26 mouse cellular contexts compared by ENCODE assay signal in the genomic region with DNA sequence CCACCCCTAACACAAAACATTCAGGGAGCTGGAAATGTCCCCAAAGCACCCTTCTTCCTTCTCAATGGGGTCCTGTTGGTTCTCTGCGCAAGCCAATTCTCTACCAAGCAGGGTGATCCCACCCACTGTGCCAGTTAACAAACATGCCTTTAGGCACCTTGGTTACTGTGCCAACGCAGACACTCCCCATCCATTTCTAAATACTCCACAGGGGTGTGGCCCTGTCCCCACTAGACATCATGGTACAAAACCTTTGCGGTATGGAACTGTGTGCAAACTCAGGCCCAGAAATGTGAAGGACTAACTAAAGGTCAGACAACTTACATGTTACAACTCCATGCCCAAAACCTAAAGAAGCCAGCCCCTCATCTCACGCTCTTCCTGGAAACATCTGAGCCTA. TPM values are rescaled to one million over a fixed set of nuclear protein-coding genes. Genes with fewer than 3 reads are reported as not detected.
A peak's percentile ranks its signal among the peaks of the same experiment; 100 is the strongest.
DNase-seq lines count a peak whose midpoint lies in the region; ATAC-seq and TF ChIP-seq lines count a peak whose summit lies in the region.
"Had no signal": no experiment of that assay in that cellular context is flagged by ENCODE, and none has a peak within 500 bp of the region (broad histone marks: within the 10 kb centered on the region; RNA-seq: fewer than 3 reads in every experiment).

No protein-coding gene starts in this region.

- ATAC-seq in stomach, embryonic 15.5 days (ENCODE audit: insufficient read depth, low FRiP score, low read depth): no peak
- ATAC-seq in megakaryocyte-erythroid progenitor cell, adult 5-6 weeks (replicated peaks; ENCODE audit: low FRiP score, low TSS enrichment, poor library complexity, severe bottlenecking): no peak
- no peak for ATAC-seq in forebrain, postnatal 0 days
- ATAC-seq: forebrain, embryonic 14.5 days; Patski had no signal

- H3K4me2 ChIP-seq in stomach, embryonic 15.5 days: no peak overlapping the region
- no peak overlapping the region for H3K4me2 ChIP-seq in forebrain, postnatal 0 days (ENCODE audit: low read depth)
- H3K4me2 ChIP-seq: heart, embryonic 12.5 days; kidney, embryonic 15.5 days; neural tube, embryonic 12.5 days had no signal

- WGBS in stomach, embryonic 15.5 days: 87% methylated on average over 4 of the region's 4 CpGs
- WGBS in forebrain, postnatal 0 days: 86% methylated on average over 4 of the region's 4 CpGs

- no peak overlapping the region for H3K4me3 ChIP-seq in layer of hippocampus, adult 2 months
- no peak overlapping the region for H3K4me3 ChIP-seq in embryonic fibroblast, embryonic 13.5 days (ENCODE audit: insufficient read depth, low read length)
- no peak overlapping the region for H3K4me3 ChIP-seq in stomach, embryonic 15.5 days (replicated peaks)
- H3K4me3 ChIP-seq in forebrain, postnatal 0 days (ENCODE audit: low read depth, low read length): no peak overlapping the region
- H3K4me3 ChIP-seq: heart, embryonic 12.5 days; kidney, embryonic 15.5 days; megakaryocyte, embryonic 14.5 days; neural tube, embryonic 12.5 days had no signal

- no peak for DNase-seq in layer of hippocampus, adult 2 months (ENCODE audit: low spot score in 2 of 2)
- DNase-seq in layer of hippocampus, adult 8-10 months (ENCODE audit: low spot score in 2 of 2): no peak
- peak; percentile 20 for DNase-seq in 3T3-L1 (ENCODE audit: low read depth, low spot score)
- no peak for DNase-seq in forebrain, postnatal 0 days
- DNase-seq: B cell, adult 2 months; cerebellum, adult 11 months; cerebellum, adult 9-11 months; gastrocnemius, postnatal 10 days; heart, postnatal 10 days; kidney, adult 11 months; kidney, postnatal 36 days; layer of hippocampus, adult 9-11 months; midbrain, embryonic 14.5 days; thymus, adult 18-20 months; thymus, postnatal 36 days had no signal

- no peak for TF ChIP-seq POLR2A in embryonic fibroblast, embryonic 13.5 days (IDR thresholded peaks at IDR 0.05; ENCODE audit: low read depth, low read length)

- H3K36me3 ChIP-seq in stomach, embryonic 15.5 days: peaks cover 21% of the 10 kb centered on the region
- H3K36me3 ChIP-seq in forebrain, postnatal 0 days (ENCODE audit: insufficient read depth): peaks cover 19% of the 10 kb centered on the region; the same call in 1 of the 2 replicates
- H3K36me3 ChIP-seq: G1E had no signal

- TF ChIP-seq CTCF in layer of hippocampus, adult 2 months (conservative IDR thresholded peaks at IDR 0.05): no peak
- TF ChIP-seq CTCF in embryonic fibroblast, embryonic 13.5 days (IDR thresholded peaks at IDR 0.05; ENCODE audit: borderline replicate concordance, insufficient read depth, low read length): no peak
- TF ChIP-seq CTCF in forebrain, postnatal 0 days (IDR thresholded peaks at IDR 0.05; ENCODE audit: low read depth): no peak

- no peaks in the 10 kb centered on the region for H3K9me3 ChIP-seq in stomach, embryonic 15.5 days
- H3K9me3 ChIP-seq in forebrain, postnatal 0 days (ENCODE audit: low read length): no peaks in the 10 kb centered on the region
- H3K9me3 ChIP-seq: G1E; heart, embryonic 12.5 days; kidney, embryonic 15.5 days; megakaryocyte, embryonic 14.5 days; neural tube, embryonic 12.5 days had no signal

- H3K9ac ChIP-seq in stomach, embryonic 15.5 days: no peak overlapping the region
- no peak overlapping the region for H3K9ac ChIP-seq in forebrain, postnatal 0 days
- H3K9ac ChIP-seq: heart, embryonic 12.5 days; kidney, embryonic 15.5 days; neural tube, embryonic 12.5 days had no signal

- no peaks in the 10 kb centered on the region for H3K27me3 ChIP-seq in stomach, embryonic 15.5 days (replicated peaks)
- H3K27me3 ChIP-seq in forebrain, postnatal 0 days (ENCODE audit: insufficient read depth, low read length): no peaks in the 10 kb centered on the region
- H3K27me3 ChIP-seq: CH12.LX; heart, embryonic 12.5 days; kidney, embryonic 15.5 days; neural tube, embryonic 12.5 days; Patski had no signal

- peak overlapping the region; percentile 21; the same call in 1 of the 2 replicates for H3K27ac ChIP-seq in layer of hippocampus, adult 2 months
- peak overlapping the region; percentile 94; the same call in 1 of the 2 replicates for H3K27ac ChIP-seq in embryonic fibroblast, embryonic 13.5 days (ENCODE audit: insufficient read depth, low read length)
- H3K27ac ChIP-seq in stomach, embryonic 15.5 days: peak overlapping the region; percentile 21; the same call in 1 of the 2 replicates
- H3K27ac ChIP-seq in forebrain, postnatal 0 days (ENCODE audit: low read depth, low read length): no peak overlapping the region
- H3K27ac ChIP-seq: neural tube, embryonic 12.5 days had no signal

- H3K4me1 ChIP-seq in embryonic fibroblast, embryonic 13.5 days (ENCODE audit: control insufficient read depth, insufficient read depth, low read length): peaks cover 11% of the 10 kb centered on the region
- peaks cover 28% of the 10 kb centered on the region for H3K4me1 ChIP-seq in stomach, embryonic 15.5 days
- no peaks in the 10 kb centered on the region for H3K4me1 ChIP-seq in forebrain, postnatal 0 days (ENCODE audit: insufficient read depth)

RNA-seq across cellular contexts. Expression of gene Ptk7, which starts 36.2 kb away (rescaled TPM):
- total RNA-seq in layer of hippocampus, adult 2 months (2021): 1 to 10 TPM; 8.5 to 8.8 TPM
- 1 to 10 TPM; 8.2 to 9.2 (median 8.9) TPM for total RNA-seq in layer of hippocampus, adult 8-10 months (2022)
- polyA plus RNA-seq in embryonic fibroblast, embryonic 13.5 days (2011; ENCODE audit: insufficient read length, low read depth, missing spikeins): 145 and 172 TPM in 2 replicates
- 87.6 and 89.8 TPM in 2 replicates for polyA plus RNA-seq in stomach, embryonic 15.5 days (2015; fragmentation: Nextera tagmentation; extraction: Ambion mirVana)
- 0.12 and 0.20 TPM in 2 replicates for total RNA-seq in megakaryocyte-erythroid progenitor cell, adult 5-6 weeks (2014; fragmentation: Nextera tagmentation)
- total RNA-seq in megakaryocyte-erythroid progenitor cell, adult 5-6 weeks (2017): 0.14 and 0.53 TPM in 2 replicates
- 42.4 and 56.6 TPM in 2 replicates for total RNA-seq in forebrain, postnatal 0 days (2014; rRNA removed)
- 18.9 and 19.7 TPM in 2 replicates for polyA plus RNA-seq in forebrain, postnatal 0 days (2015; fragmentation: Nextera tagmentation; extraction: Ambion mirVana)

RNA-seq across cellular contexts. Expression of gene Srf, which starts 37.1 kb away (rescaled TPM):
- total RNA-seq in layer of hippocampus, adult 2 months (2021): 10 to 100 TPM; 75.7 to 90.9 TPM
- total RNA-seq in layer of hippocampus, adult 8-10 months (2022): 10 to 100 TPM; 66.2 to 84.0 (median 73.5) TPM
- 50.9 and 61.2 TPM in 2 replicates for polyA plus RNA-seq in embryonic fibroblast, embryonic 13.5 days (2011; ENCODE audit: insufficient read length, low read depth, missing spikeins)
- 8.7 and 9.4 TPM in 2 replicates for polyA plus RNA-seq in stomach, embryonic 15.5 days (2015; fragmentation: Nextera tagmentation; extraction: Ambion mirVana)
- total RNA-seq in megakaryocyte-erythroid progenitor cell, adult 5-6 weeks (2014; fragmentation: Nextera tagmentation): 26.2 and 44.3 TPM in 2 replicates
- total RNA-seq in megakaryocyte-erythroid progenitor cell, adult 5-6 weeks (2017): 19.3 and 20.5 TPM in 2 replicates
- 47.2 and 57.0 TPM in 2 replicates for total RNA-seq in forebrain, postnatal 0 days (2014; rRNA removed)
- polyA plus RNA-seq in forebrain, postnatal 0 days (2015; fragmentation: Nextera tagmentation; extraction: Ambion mirVana): 2.3 and 2.4 TPM in 2 replicates

RNA-seq across cellular contexts. Expression of gene Cul9, which starts 46.9 kb away (rescaled TPM):
- total RNA-seq in layer of hippocampus, adult 2 months (2021): 10 to 100 TPM; 66.1 to 68.4 TPM
- total RNA-seq in layer of hippocampus, adult 8-10 months (2022): 10 to 100 TPM; 57.2 to 81.6 (median 63.8) TPM
- polyA plus RNA-seq in embryonic fibroblast, embryonic 13.5 days (2011; ENCODE audit: insufficient read length, low read depth, missing spikeins): 5.7 and 8.6 TPM in 2 replicates
- 3.2 and 4.6 TPM in 2 replicates for polyA plus RNA-seq in stomach, embryonic 15.5 days (2015; fragmentation: Nextera tagmentation; extraction: Ambion mirVana)
- 14.1 and 19.6 TPM in 2 replicates for total RNA-seq in megakaryocyte-erythroid progenitor cell, adult 5-6 weeks (2014; fragmentation: Nextera tagmentation)
- 2.5 and 4.8 TPM in 2 replicates for total RNA-seq in megakaryocyte-erythroid progenitor cell, adult 5-6 weeks (2017)
- 31.9 and 44.4 TPM in 2 replicates for total RNA-seq in forebrain, postnatal 0 days (2014; rRNA removed)
- 9.7 and 13.7 TPM in 2 replicates for polyA plus RNA-seq in forebrain, postnatal 0 days (2015; fragmentation: Nextera tagmentation; extraction: Ambion mirVana)

RNA-seq across cellular contexts. Expression of gene Klc4, which starts 52.7 kb away (rescaled TPM):
- 10 to 100 TPM; 19.0 to 20.1 TPM for total RNA-seq in layer of hippocampus, adult 2 months (2021)
- total RNA-seq in layer of hippocampus, adult 8-10 months (2022): 10 to 100 TPM; 18.9 to 21.8 (median 21.1) TPM
- polyA plus RNA-seq in embryonic fibroblast, embryonic 13.5 days (2011; ENCODE audit: insufficient read length, low read depth, missing spikeins): 6.5 and 7.2 TPM in 2 replicates
- polyA plus RNA-seq in stomach, embryonic 15.5 days (2015; fragmentation: Nextera tagmentation; extraction: Ambion mirVana): 38.4 and 41.4 TPM in 2 replicates
- total RNA-seq in megakaryocyte-erythroid progenitor cell, adult 5-6 weeks (2014; fragmentation: Nextera tagmentation): 5.8 and 6.9 TPM in 2 replicates
- total RNA-seq in megakaryocyte-erythroid progenitor cell, adult 5-6 weeks (2017): 5.6 and 5.9 TPM in 2 replicates
- 31.2 and 32.7 TPM in 2 replicates for total RNA-seq in forebrain, postnatal 0 days (2014; rRNA removed)
- 20.3 and 21.3 TPM in 2 replicates for polyA plus RNA-seq in forebrain, postnatal 0 days (2015; fragmentation: Nextera tagmentation; extraction: Ambion mirVana)

RNA-seq across cellular contexts. Expression of gene Mrpl2, which starts 52.9 kb away (rescaled TPM):
- 10 to 100 TPM; 52.2 to 53.5 TPM for total RNA-seq in layer of hippocampus, adult 2 months (2021)
- total RNA-seq in layer of hippocampus, adult 8-10 months (2022): 10 to 100 TPM; 43.7 to 60.5 (median 51.2) TPM
- 33.5 and 45.2 TPM in 2 replicates for polyA plus RNA-seq in embryonic fibroblast, embryonic 13.5 days (2011; ENCODE audit: insufficient read length, low read depth, missing spikeins)
- polyA plus RNA-seq in stomach, embryonic 15.5 days (2015; fragmentation: Nextera tagmentation; extraction: Ambion mirVana): 112 and 126 TPM in 2 replicates
- 74.7 and 190 TPM in 2 replicates for total RNA-seq in megakaryocyte-erythroid progenitor cell, adult 5-6 weeks (2014; fragmentation: Nextera tagmentation)
- 82.2 and 97.0 TPM in 2 replicates for total RNA-seq in megakaryocyte-erythroid progenitor cell, adult 5-6 weeks (2017)
- 51.4 and 62.9 TPM in 2 replicates for total RNA-seq in forebrain, postnatal 0 days (2014; rRNA removed)
- 96.2 and 111 TPM in 2 replicates for polyA plus RNA-seq in forebrain, postnatal 0 days (2015; fragmentation: Nextera tagmentation; extraction: Ambion mirVana)

Comparison
In these comparisons a context has a peak if more than half of its experiments do, and no peak if none do; other contexts are left out.
1. RNA of gene Ptk7, which starts 36.2 kb away (total RNA-seq): 42.4 to 56.6 TPM in forebrain, postnatal 0 days, 8.2 to 9.2 TPM in layer of hippocampus, adult 8-10 months and 8.5 to 8.8 TPM in layer of hippocampus, adult 2 months; 0.12 to 0.53 TPM in megakaryocyte-erythroid progenitor cell, adult 5-6 weeks; every median in the first group is over 4 times any median in the second.